Mouse (Mus musculus) intestine, embryonic 16.5 days (tissue): ENCODE data around the gene Rfc1. TPM values are rescaled to one million over a fixed set of nuclear protein-coding genes. Genes with fewer than 3 reads are reported as not detected.

Source experiments
- ATAC-seq: fragments of 200-750 bp; cut with Nextera tagmentation; 2 replicates; pipeline ENCODE4 v1.8.0; 2017; ENCODE audit warnings: moderate TSS enrichment, moderate library complexity
- H3K27ac ChIP-seq: fragments of 300-500 bp; sonication (generic); 2 replicates; pipeline ENCODE4 v1.5.1; 2014; ENCODE audit warnings: mild to moderate bottlenecking, low read length
- H3K27me3 ChIP-seq: fragments of 300-500 bp; sonication (generic); replicated peaks from 2 replicates; pipeline ENCODE4 v1.6.1; 2014; ENCODE audit warnings: low read length, control low read depth, mixed read lengths; ENCODE audit not compliant: control insufficient read depth, insufficient read depth
- H3K36me3 ChIP-seq: fragments of 300-500 bp; sonication (generic); 2 replicates; pipeline ENCODE4 v1.6.1; 2014; ENCODE audit warnings: low read length, control low read depth; ENCODE audit not compliant: control insufficient read depth, insufficient read depth
- H3K4me1 ChIP-seq: fragments of 300-500 bp; sonication (generic); 2 replicates; pipeline ENCODE4 v1.6.1; 2014; ENCODE audit warnings: low read length, control low read depth, mixed read lengths; ENCODE audit not compliant: control insufficient read depth, insufficient read depth
- H3K4me2 ChIP-seq: fragments of 300-500 bp; sonication (generic); 2 replicates; pipeline ENCODE4 v1.6.1; 2014; ENCODE audit warnings: low read depth, low read length, control low read depth
- H3K4me3 ChIP-seq: fragments of 300-500 bp; sonication (generic); 2 replicates; pipeline ENCODE4 v1.5.1; 2014; ENCODE audit warnings: mild to moderate bottlenecking, low read length
- H3K9ac ChIP-seq: fragments of 300-500 bp; sonication (generic); 2 replicates; pipeline ENCODE4 v1.6.1; 2014; ENCODE audit warnings: low read depth, low read length
- H3K9me3 ChIP-seq: fragments of 300-500 bp; sonication (generic); 2 replicates; pipeline ENCODE4 v1.6.1; 2016; ENCODE audit warnings: low read length, control low read depth; ENCODE audit not compliant: control insufficient read depth
- WGBS: fragments of 180-500 bp; shearing (Covaris S2); extraction: QIAGEN DNeasy Blood & Tissue Kit; methylation state at CpG from one replicate; pipeline ENCODE4 v1.1.7; 2014; 5-methylcytosine and 5-hydroxymethylcytosine counted together
- polyA plus RNA-seq: library from polyadenylated mRNA; unstranded; fragments of >200 nt; fragmentation: Nextera tagmentation; extraction: Ambion mirVana; gene quantifications from 2 replicates; pipeline ENCODE4 v1.2.1, GENCODE M21; 2015

The Rfc1 gene
- polyA plus RNA-seq = 50.7 and 63.4 TPM in 2 replicates

GRCm38 (mm10) chr5:65335298-65336074 lies at the start of gene Rfc1:
Rfc1 (minus strand) TSS chr5:65335670.
- Histone ChIP-seq H3K36me3 (no peaks in the 10 kb centered on the region), H3K27ac (peak within 1 kb of the TSS; percentile 87), H3K4me2 (peak within 1 kb of the TSS; percentile 55), H3K9ac (peak within 1 kb of the TSS; percentile 92), H3K4me3 (peak within 1 kb of the TSS; percentile 100), H3K27me3 (no peaks in the 10 kb centered on the region), H3K4me1 (peaks cover 11% of the 10 kb centered on the region; the same call in 1 of the 2 replicates), H3K9me3 (no peaks in the 10 kb centered on the region)
- ATAC-seq = peak; percentile 97
- WGBS = under 1% methylated on average over 65 of the region's 65 CpGs

GRCm38 (mm10) chr5:65374746-65375145 lies 39.3 kb upstream of the Rfc1 start:
- Histone ChIP-seq H3K4me1 (no peaks in the 10 kb centered on the region), H3K27me3 (no peaks in the 10 kb centered on the region), H3K27ac (no peak overlapping the region), H3K4me2 (no peak overlapping the region), H3K9ac (no peak overlapping the region), H3K36me3 (no peaks in the 10 kb centered on the region), H3K4me3 (no peak overlapping the region), H3K9me3 (no peaks in the 10 kb centered on the region)
- WGBS = 82% methylated on average over 7 of the region's 7 CpGs
- ATAC-seq = no peak

GRCm38 (mm10) chr5:65371551-65371950 lies 36.1 kb upstream of the Rfc1 start:
- Histone ChIP-seq H3K36me3 (no peaks in the 10 kb centered on the region), H3K27ac (no peak overlapping the region), H3K4me1 (no peaks in the 10 kb centered on the region), H3K4me3 (no peak overlapping the region), H3K4me2 (no peak overlapping the region), H3K9me3 (no peaks in the 10 kb centered on the region), H3K27me3 (no peaks in the 10 kb centered on the region), H3K9ac (no peak overlapping the region)
- ATAC-seq = no peak
- WGBS = 95% methylated on average over 7 of the region's 7 CpGs

DNA sequence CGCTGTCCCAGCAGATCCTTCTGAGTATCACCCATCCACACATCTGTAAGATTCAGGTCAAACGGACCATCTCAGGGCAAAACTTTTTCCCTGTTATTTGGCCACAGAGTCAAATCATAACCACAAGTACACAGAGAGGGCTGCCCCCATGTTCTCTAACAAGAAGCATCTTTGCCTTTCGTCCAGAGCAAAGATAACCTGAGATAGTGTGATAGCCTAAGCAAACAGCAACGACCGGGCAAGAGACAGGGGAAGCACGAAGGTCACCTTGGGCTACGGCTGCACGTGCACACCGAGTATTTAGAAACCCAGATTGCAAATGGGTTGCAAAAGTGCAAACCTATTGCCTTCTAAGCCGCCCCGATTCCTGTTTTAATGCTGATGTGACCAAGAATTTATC lies 32.4 kb upstream of the Rfc1 start:
- H3K9me3 ChIP-seq = no peaks in the 10 kb centered on the region
- no peak overlapping the region for H3K4me3 ChIP-seq
- H3K27me3 ChIP-seq = no peaks in the 10 kb centered on the region
- H3K27ac ChIP-seq = no peak overlapping the region
- H3K4me1 ChIP-seq = no peaks in the 10 kb centered on the region
- H3K9ac ChIP-seq = no peak overlapping the region
- no peak for ATAC-seq
- no peak overlapping the region for H3K4me2 ChIP-seq
- WGBS = 66% methylated on average over 11 of the region's 11 CpGs
- H3K36me3 ChIP-seq = no peaks in the 10 kb centered on the region

- Histone ChIP-seq H3K9me3 (no peaks in the 10 kb centered on the region), H3K4me3 (no peak overlapping the region), H3K27me3 (no peaks in the 10 kb centered on the region), H3K9ac (no peak overlapping the region), H3K27ac (no peak overlapping the region), H3K4me1 (no peaks in the 10 kb centered on the region), H3K36me3 (no peaks in the 10 kb centered on the region), H3K4me2 (no peak overlapping the region)
- ATAC-seq = no peak
- 83% methylated on average over 3 of the region's 3 CpGs for WGBS
Measured at GRCm38 (mm10) chr5:65357771-65358170, 22.3 kb upstream of the Rfc1 start.

DNA sequence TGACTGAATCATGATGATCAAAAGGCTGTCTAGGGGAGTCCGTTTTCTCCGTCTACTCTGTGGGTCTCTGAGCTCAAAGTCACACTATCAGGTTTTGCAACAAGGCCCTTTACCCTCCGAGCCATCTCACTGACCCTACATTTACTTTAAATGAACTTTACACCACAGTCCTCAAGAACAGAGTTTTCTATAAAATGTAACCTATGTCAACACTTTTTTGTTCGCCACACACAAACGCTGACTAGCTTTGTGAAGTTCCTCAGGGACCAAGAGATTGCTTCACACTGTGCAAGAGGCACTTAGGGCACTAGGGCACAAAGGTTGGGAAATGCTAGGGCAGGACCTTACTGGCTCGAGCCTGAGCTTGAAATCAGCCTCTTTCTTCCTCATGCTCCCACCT lies 21.4 kb upstream of the Rfc1 start:
- Histone ChIP-seq H3K36me3 (no peaks in the 10 kb centered on the region), H3K27ac (peak overlapping the region; percentile 32), H3K4me1 (no peaks in the 10 kb centered on the region), H3K9ac (no peak overlapping the region), H3K27me3 (no peaks in the 10 kb centered on the region), H3K9me3 (no peaks in the 10 kb centered on the region), H3K4me3 (no peak overlapping the region), H3K4me2 (no peak overlapping the region)
- ATAC-seq = peak; percentile 96
- WGBS = 66% methylated on average over 6 of the region's 6 CpGs

GRCm38 (mm10) chr5:65354985-65355384 lies 19.5 kb upstream of the Rfc1 start:
- no peak for ATAC-seq
- H3K36me3 ChIP-seq = no peaks in the 10 kb centered on the region
- no peak overlapping the region for H3K27ac ChIP-seq
- 77% methylated on average over 5 of the region's 5 CpGs for WGBS
- H3K4me3 ChIP-seq = no peak overlapping the region
- H3K4me2 ChIP-seq = no peak overlapping the region
- no peaks in the 10 kb centered on the region for H3K9me3 ChIP-seq
- no peaks in the 10 kb centered on the region for H3K27me3 ChIP-seq
- no peaks in the 10 kb centered on the region for H3K4me1 ChIP-seq
- H3K9ac ChIP-seq = no peak overlapping the region

DNA sequence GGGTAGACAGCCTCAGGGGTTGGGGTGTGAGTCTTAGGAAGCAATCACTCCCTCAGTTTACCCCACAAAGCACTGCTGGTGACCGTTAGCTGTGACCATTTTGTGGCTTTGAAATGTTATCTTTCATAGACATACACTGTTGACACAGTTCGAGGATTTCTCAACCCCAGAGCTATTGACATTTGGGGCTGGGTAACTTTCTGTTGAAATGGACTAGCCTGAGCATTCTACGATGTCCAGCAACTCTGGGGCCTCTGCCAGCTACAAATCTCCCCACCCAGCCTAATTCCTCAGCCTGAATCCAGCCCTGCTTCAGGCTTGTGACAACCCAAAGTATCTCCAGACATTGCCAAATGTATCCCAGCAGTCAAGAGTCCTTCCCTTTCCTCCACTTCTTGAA lies 18.6 kb upstream of the Rfc1 start:
- no peak overlapping the region for H3K4me3 ChIP-seq
- H3K4me2 ChIP-seq = no peak overlapping the region
- no peaks in the 10 kb centered on the region for H3K27me3 ChIP-seq
- 64% methylated on average over 3 of the region's 3 CpGs for WGBS
- no peak overlapping the region for H3K9ac ChIP-seq
- H3K27ac ChIP-seq = no peak overlapping the region
- no peaks in the 10 kb centered on the region for H3K36me3 ChIP-seq
- no peaks in the 10 kb centered on the region for H3K4me1 ChIP-seq
- ATAC-seq = no peak
- no peaks in the 10 kb centered on the region for H3K9me3 ChIP-seq

DNA sequence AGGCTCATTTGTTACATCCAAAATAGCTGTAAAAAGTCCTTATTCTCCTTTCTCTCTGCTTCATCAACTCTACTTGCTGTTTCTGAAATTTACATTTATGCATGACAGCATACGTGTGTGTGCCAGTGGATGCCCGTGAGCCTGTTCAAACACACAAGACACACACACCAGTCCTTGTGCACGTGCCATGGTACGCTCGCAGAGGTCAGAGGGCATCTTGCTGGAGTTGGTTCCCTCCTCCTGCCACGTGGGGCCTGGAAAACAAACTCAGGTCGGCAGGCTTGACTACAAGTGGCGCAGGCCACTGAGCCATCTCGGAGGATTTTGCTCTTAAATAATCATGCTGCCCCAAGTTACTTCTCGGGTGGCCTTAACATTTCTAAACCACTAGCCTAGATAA lies 15.0 kb upstream of the Rfc1 start:
- no peak overlapping the region for H3K4me2 ChIP-seq
- 59% methylated on average over 10 of the region's 10 CpGs for WGBS

GRCm38 (mm10) chr5:65348168-65348567 lies 12.7 kb upstream of the Rfc1 start, which contains the start of gene Klb:
Klb (plus strand) TSS chr5:65348314.
- Histone ChIP-seq H3K9ac (peak within 1 kb of the TSS; percentile 42; the same call in 1 of the 2 replicates), H3K27me3 (no peaks in the 10 kb centered on the region), H3K4me1 (no peaks in the 10 kb centered on the region), H3K9me3 (no peaks in the 10 kb centered on the region), H3K36me3 (no peaks in the 10 kb centered on the region), H3K4me2 (peak within 1 kb of the TSS; percentile 52), H3K27ac (no peak within 1 kb of the TSS; the same call in 1 of the 2 replicates), H3K4me3 (peak within 1 kb of the TSS; percentile 43)
- ATAC-seq = peak; percentile 89
- 48% methylated on average over 15 of the region's 15 CpGs for WGBS

More for the DNA sequence above, 15.0 kb upstream of the Rfc1 start:
- H3K9me3 ChIP-seq = no peaks in the 10 kb centered on the region
- no peak overlapping the region for H3K27ac ChIP-seq
- no peaks in the 10 kb centered on the region for H3K4me1 ChIP-seq
- H3K9ac ChIP-seq = no peak overlapping the region
- no peak overlapping the region for H3K4me3 ChIP-seq
- ATAC-seq = no peak
- H3K36me3 ChIP-seq = no peaks in the 10 kb centered on the region
- no peaks in the 10 kb centered on the region for H3K27me3 ChIP-seq
